Mouse (Mus musculus) G1E (cell line): ENCODE measurements around the gene Lbh. TPM values are rescaled to one million over a fixed set of nuclear protein-coding genes. Genes with fewer than 3 reads are reported as not detected.

Experiments
- ATAC-seq: 2 replicates; pipeline ENCODE4 v1.8.0; 2016; ENCODE audit warnings: mild to moderate bottlenecking; ENCODE audit not compliant: insufficient number of reproducible peaks, poor library complexity, low FRiP score, severe bottlenecking; ENCODE audit errors: extremely low read depth
- DNase-seq: peaks from one replicate; pipeline ENCODE4 v3.0.0; 2012; ENCODE audit warnings: low spot score
- H3K27me3 ChIP-seq: 2 replicates; pipeline ENCODE4 v1.6.1; 2012; ENCODE audit warnings: mild to moderate bottlenecking, low read length, inconsistent platforms; ENCODE audit not compliant: insufficient read depth
- H3K36me3 ChIP-seq: replicated peaks from 2 replicates; pipeline ENCODE3; 2012; ENCODE audit warnings: mild to moderate bottlenecking, inconsistent platforms
- H3K4me1 ChIP-seq: 2 replicates; pipeline ENCODE4 v1.6.1; 2012; ENCODE audit warnings: low read depth, low read length, inconsistent platforms, mixed read lengths; ENCODE audit not compliant: insufficient read depth
- H3K4me3 ChIP-seq: 2 replicates; pipeline ENCODE4 v1.5.1; 2012; ENCODE audit warnings: low read depth, mild to moderate bottlenecking, inconsistent platforms, low read length, moderate library complexity, mixed read lengths
- H3K9me3 ChIP-seq: replicated peaks from 2 replicates; pipeline ENCODE4 v1.6.1; 2012; ENCODE audit warnings: inconsistent platforms
- CTCF ChIP-seq: IDR thresholded peaks from 2 replicates; pipeline ENCODE4 v1.5.1; 2012; ENCODE audit warnings: low read depth, low read length, inconsistent platforms, mixed read lengths
- GATA1 ChIP-seq: IDR thresholded peaks from 2 replicates; pipeline ENCODE4 v1.6.1; 2012; ENCODE audit warnings: borderline replicate concordance, low read length, inconsistent platforms, mixed read lengths
- GATA2 ChIP-seq: IDR thresholded peaks from 2 replicates; pipeline ENCODE4 v1.6.1; 2012; ENCODE audit warnings: low read depth, low read length, inconsistent platforms, borderline replicate concordance
- POLR2AphosphoS5 ChIP-seq: IDR thresholded peaks from 2 replicates; pipeline ENCODE4 v1.6.1; 2012; ENCODE audit warnings: low read depth, low read length, inconsistent platforms; ENCODE audit not compliant: insufficient replicate concordance
- TAL1 ChIP-seq: conservative IDR thresholded peaks from 2 replicates; pipeline ENCODE4 v1.6.1; 2012; ENCODE audit warnings: low read depth, low read length, inconsistent platforms, mixed read lengths
- polyA plus RNA-seq: library from polyadenylated mRNA; stranded (reverse); fragments of >175 nt; gene quantifications from 2 replicates; pipeline ENCODE4 v1.2.3, GENCODE M21; 2012
- total RNA-seq, 2 experiments: library from RNA; stranded (forward) in 1 of 2; stranded (reverse) in 1 of 2; fragments of 200-1000 nt in 1 of 2; fragments of >200 nt in 1 of 2; fragmentation: Nextera tagmentation in 1 of 2; gene quantifications; 2 replicates each; pipeline ENCODE4 v1.2.3; 2014 to 2017

The Lbh gene
- total and polyA plus RNA-seq, 3 experiments, result 0.02 to 8.0 (median 0.05) TPM

DNA sequence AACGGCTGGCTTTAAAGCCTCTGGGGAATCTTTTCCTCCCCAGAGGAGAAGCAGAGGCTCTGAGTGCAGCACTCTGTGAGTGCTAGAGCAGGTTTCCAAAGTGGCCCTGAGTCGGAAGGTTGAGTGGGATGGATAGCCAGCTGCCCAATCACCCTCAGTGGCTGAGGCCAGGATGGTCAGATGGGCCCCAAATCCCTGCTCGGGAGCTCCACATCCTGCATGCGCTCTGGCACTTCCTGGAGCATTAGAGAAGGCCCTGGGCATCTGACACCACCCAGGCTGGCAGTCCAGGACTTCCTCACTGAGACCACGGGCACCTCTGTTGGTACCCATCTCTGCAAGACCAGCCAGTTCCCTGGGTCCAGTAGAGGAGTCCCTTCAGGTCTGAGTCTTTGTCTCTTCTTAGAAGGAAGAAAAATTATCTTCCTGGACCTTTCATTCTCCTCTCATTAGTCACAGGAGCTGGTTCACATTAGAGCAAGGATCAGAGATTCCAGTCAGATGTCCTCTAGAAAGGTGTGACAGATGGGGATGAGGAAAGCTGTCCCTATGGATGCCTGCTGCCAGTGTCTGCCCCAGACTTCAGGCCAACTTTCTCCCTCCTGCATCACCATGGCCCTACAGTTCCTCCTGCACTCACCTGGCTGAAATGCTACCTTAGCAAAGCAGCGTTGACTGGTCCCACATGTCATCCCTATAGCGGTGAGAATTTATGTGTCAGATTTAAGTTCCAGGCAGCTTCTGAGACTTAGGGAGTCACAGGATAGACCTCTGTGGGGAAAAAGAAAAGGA lies 8.8 kb upstream of the Lbh start:
- Histone ChIP-seq H3K4me1 (no peaks in the 10 kb centered on the region), H3K36me3 (no peaks in the 10 kb centered on the region), H3K9me3 (peaks cover 25% of the 10 kb centered on the region), H3K4me3 (no peak overlapping the region), H3K27me3 (no peaks in the 10 kb centered on the region)
- ATAC-seq (no peak), DNase-seq (no peak)
- TF ChIP-seq POLR2AphosphoS5 (no peak), GATA1 (no peak), GATA2 (no peak), CTCF (no peak), TAL1 (no peak)

DNA sequence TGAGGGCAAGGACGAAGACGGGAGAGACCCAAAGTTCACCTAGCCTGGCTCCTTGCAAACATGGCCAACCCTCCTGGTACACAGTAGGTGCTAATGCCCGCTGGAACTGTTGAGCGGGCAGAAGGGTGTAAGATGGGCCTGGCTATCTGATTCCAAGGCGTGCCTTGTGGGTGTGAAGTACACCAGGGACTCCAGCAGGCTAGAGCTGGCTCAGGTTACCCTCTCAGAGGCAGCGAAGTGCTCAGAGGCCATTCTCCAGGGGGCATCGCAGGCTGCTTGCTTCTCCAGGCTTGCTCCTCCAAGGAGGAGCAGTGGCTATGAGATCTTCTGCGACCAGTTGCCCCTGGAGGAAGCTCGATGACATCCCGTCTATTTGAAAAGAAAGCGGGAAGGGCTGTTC lies 6.8 kb upstream of the Lbh start:
- no peaks in the 10 kb centered on the region for H3K4me1 ChIP-seq
- H3K27me3 ChIP-seq, result no peaks in the 10 kb centered on the region
- ATAC-seq (no peak), DNase-seq (no peak)
- no peak overlapping the region for H3K4me3 ChIP-seq
- H3K9me3 ChIP-seq, result peaks cover 23% of the 10 kb centered on the region
- no peaks in the 10 kb centered on the region for H3K36me3 ChIP-seq
- TF ChIP-seq GATA2 (no peak), POLR2AphosphoS5 (no peak), CTCF (no peak), GATA1 (no peak), TAL1 (no peak)

GRCm38 (mm10) chr17:72911751-72912150 lies 6.4 kb upstream of the Lbh start:
- ATAC-seq (no peak), DNase-seq (no peak)
- Histone ChIP-seq H3K36me3 (no peaks in the 10 kb centered on the region), H3K9me3 (peaks cover 23% of the 10 kb centered on the region), H3K4me3 (no peak overlapping the region), H3K4me1 (no peaks in the 10 kb centered on the region), H3K27me3 (no peaks in the 10 kb centered on the region)
- TF ChIP-seq TAL1 (no peak), POLR2AphosphoS5 (no peak), GATA2 (no peak), GATA1 (no peak), CTCF (no peak)

DNA sequence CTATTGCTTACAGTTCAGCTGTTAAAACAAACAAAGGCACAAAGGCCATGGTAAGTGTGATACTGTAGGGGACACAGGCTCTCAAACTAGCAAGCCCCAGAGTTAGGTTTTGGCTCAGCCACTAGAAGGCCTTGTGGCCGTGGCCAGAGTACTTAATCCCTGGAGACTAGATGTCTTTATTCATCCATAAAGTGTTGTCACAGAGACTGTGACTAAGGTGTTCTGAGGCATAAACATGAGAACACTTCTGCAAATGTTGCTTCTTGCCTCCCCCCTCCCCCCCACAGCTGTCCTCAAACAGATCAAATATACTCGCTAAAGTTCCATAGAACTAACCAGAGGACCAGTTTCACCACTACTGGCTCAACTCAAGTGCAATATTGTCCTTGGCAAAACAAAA lies 4.0 kb upstream of the Lbh start:
- H3K9me3 ChIP-seq, result peaks cover 30% of the 10 kb centered on the region
- DNase-seq, result no peak
- no peak for ATAC-seq

GRCm38 (mm10) chr17:72917241-72918030 lies 669 bp upstream of the Lbh start:
- no peak for TF ChIP-seq TAL1
- TF ChIP-seq GATA2, result no peak
- TF ChIP-seq POLR2AphosphoS5, result no peak
- no peak for TF ChIP-seq GATA1
- TF ChIP-seq CTCF, result no peak
- H3K4me3 ChIP-seq, result no peak overlapping the region; the same call in 1 of the 2 replicates
- no peaks in the 10 kb centered on the region for H3K27me3 ChIP-seq
- no peak for ATAC-seq
- no peaks in the 10 kb centered on the region for H3K36me3 ChIP-seq
- H3K4me1 ChIP-seq, result no peaks in the 10 kb centered on the region
- H3K9me3 ChIP-seq, result peaks cover 39% of the 10 kb centered on the region
- DNase-seq, result no peak

More for the DNA sequence above, 4.0 kb upstream of the Lbh start:
- H3K4me1 ChIP-seq, result no peaks in the 10 kb centered on the region
- no peaks in the 10 kb centered on the region for H3K27me3 ChIP-seq
- H3K4me3 ChIP-seq, result no peak overlapping the region
- H3K36me3 ChIP-seq, result no peaks in the 10 kb centered on the region
- TF ChIP-seq TAL1 (no peak), CTCF (no peak), POLR2AphosphoS5 (no peak), GATA2 (no peak)
